In the genomic region with DNA sequence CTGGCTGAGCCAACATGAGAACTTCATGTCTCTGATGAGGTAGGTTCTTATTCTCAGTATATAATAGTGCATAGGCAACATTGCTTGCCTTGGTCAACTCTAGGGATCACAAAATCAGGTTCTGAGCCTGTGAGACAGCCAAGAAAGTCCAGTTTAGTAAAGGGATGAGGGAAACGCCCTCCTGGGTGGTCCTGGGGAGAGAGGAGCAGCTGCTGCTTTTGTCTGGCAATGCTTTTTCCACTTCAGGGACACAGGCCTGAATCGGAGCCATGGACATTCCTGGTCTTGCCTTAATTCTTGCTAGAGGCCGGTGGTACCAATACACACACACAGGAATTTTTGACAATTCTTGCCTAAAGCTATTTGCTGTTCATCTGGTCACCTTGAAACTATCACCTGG, we compare ENCODE assay signal across 24 mouse cellular contexts.
DNase-seq lines count a peak whose midpoint lies in the region; ATAC-seq and TF ChIP-seq lines count a peak whose summit lies in the region.
"Had no signal": no experiment of that assay in that cellular context is flagged by ENCODE, and none has a peak within 500 bp of the region (broad histone marks: within the 10 kb centered on the region; RNA-seq: fewer than 3 reads in every experiment).

No protein-coding gene starts in this region.

- TF ChIP-seq POLR2A in kidney, adult 2 months (IDR thresholded peaks at IDR 0.05; ENCODE audit: low read depth, low read length): no peak

- no peaks in the 10 kb centered on the region for H3K27me3 ChIP-seq in hindbrain, postnatal 0 days (ENCODE audit: insufficient read depth, low read length)
- H3K27me3 ChIP-seq in hindbrain, embryonic 16.5 days (replicated peaks; ENCODE audit: control insufficient read depth, insufficient read depth, low read length): no peaks in the 10 kb centered on the region
- no peaks in the 10 kb centered on the region for H3K27me3 ChIP-seq in kidney, adult 2 months (replicated peaks; ENCODE audit: control insufficient read depth, insufficient read depth, low read length)
- H3K27me3 ChIP-seq: embryonic facial prominence, embryonic 12.5 days; neural tube, embryonic 15.5 days had no signal

- no peaks in the 10 kb centered on the region for H3K9me3 ChIP-seq in hindbrain, postnatal 0 days (ENCODE audit: low read length)
- H3K9me3 ChIP-seq in hindbrain, embryonic 16.5 days (ENCODE audit: control insufficient read depth, low read length): no peaks in the 10 kb centered on the region
- H3K9me3 ChIP-seq: embryonic facial prominence, embryonic 12.5 days; neural tube, embryonic 15.5 days had no signal

- H3K36me3 ChIP-seq in hindbrain, postnatal 0 days (ENCODE audit: insufficient read depth, low read length): no peaks in the 10 kb centered on the region
- H3K36me3 ChIP-seq in hindbrain, embryonic 16.5 days (ENCODE audit: control insufficient read depth, insufficient read depth, low read length): no peaks in the 10 kb centered on the region
- no peaks in the 10 kb centered on the region for H3K36me3 ChIP-seq in kidney, adult 2 months (ENCODE audit: control insufficient read depth, insufficient read depth, low read length)
- H3K36me3 ChIP-seq: embryonic facial prominence, embryonic 12.5 days; neural tube, embryonic 15.5 days had no signal

- H3K27ac ChIP-seq in hindbrain, postnatal 0 days: no peak overlapping the region
- H3K27ac ChIP-seq in hindbrain, embryonic 16.5 days (ENCODE audit: low read depth, low read length): no peak overlapping the region
- H3K27ac ChIP-seq in kidney, adult 2 months (ENCODE audit: insufficient read depth, low read depth, low read length): no peak overlapping the region
- H3K27ac ChIP-seq: embryonic facial prominence, embryonic 12.5 days; hindbrain, embryonic 14.5 days; liver, embryonic 14.5 days; macrophage; neural tube, embryonic 15.5 days had no signal

- 34% methylated on average over 3 of the region's 3 CpGs for WGBS in hindbrain, postnatal 0 days
- WGBS in hindbrain, embryonic 16.5 days: 39% methylated on average over 3 of the region's 3 CpGs
- 77% methylated on average over 3 of the region's 3 CpGs for WGBS in kidney, adult 2 months

- H3K4me3 ChIP-seq in hindbrain, postnatal 0 days (ENCODE audit: low read length): no peak overlapping the region
- H3K4me3 ChIP-seq in hindbrain, embryonic 16.5 days (ENCODE audit: low read length): no peak overlapping the region
- H3K4me3 ChIP-seq in kidney, adult 2 months (ENCODE audit: insufficient read depth, low read depth, low read length): no peak overlapping the region
- H3K4me3 ChIP-seq: embryonic facial prominence, embryonic 12.5 days; neural tube, embryonic 15.5 days had no signal

- no peak overlapping the region for H3K4me2 ChIP-seq in hindbrain, postnatal 0 days (ENCODE audit: low read depth, low read length)
- H3K4me2 ChIP-seq in hindbrain, embryonic 16.5 days (ENCODE audit: low read length): no peak overlapping the region
- H3K4me2 ChIP-seq: embryonic facial prominence, embryonic 12.5 days; heart, embryonic 11.5 days; hindbrain, embryonic 14.5 days; neural tube, embryonic 15.5 days had no signal

- intact Hi-C loops in gastrocnemius, postnatal 36 days (cut with DNase I): no loop called here

- no peak overlapping the region for H3K9ac ChIP-seq in hindbrain, postnatal 0 days (replicated peaks; ENCODE audit: low read length)
- H3K9ac ChIP-seq in hindbrain, embryonic 16.5 days (ENCODE audit: low read depth, low read length): no peak overlapping the region
- H3K9ac ChIP-seq: embryonic facial prominence, embryonic 12.5 days; hindbrain, embryonic 14.5 days; liver, embryonic 14.5 days; neural tube, embryonic 15.5 days had no signal

- H3K4me1 ChIP-seq in hindbrain, postnatal 0 days (ENCODE audit: insufficient read depth, low read length): 0 out of 2 replicates have a peak, but pooled peaks cover 6% of the 10 kb centered on the region
- H3K4me1 ChIP-seq in hindbrain, embryonic 16.5 days (ENCODE audit: control insufficient read depth, insufficient read depth, low read depth, low read length): no peaks in the 10 kb centered on the region
- peaks cover 18% of the 10 kb centered on the region for H3K4me1 ChIP-seq in kidney, adult 2 months (ENCODE audit: control insufficient read depth, insufficient read depth, low read length)
- H3K4me1 ChIP-seq: embryonic facial prominence, embryonic 12.5 days; neural tube, embryonic 15.5 days had no signal

- ATAC-seq in hindbrain, postnatal 0 days: no peak
- no peak for ATAC-seq in hindbrain, embryonic 16.5 days
- ATAC-seq: forebrain, embryonic 16.5 days had no signal

- DNase-seq in gastrocnemius, adult 18-20 months (ENCODE audit: low spot score): peak; percentile 34
- no peak for DNase-seq in gastrocnemius, postnatal 36 days
- peak; percentile 15 for DNase-seq in hindbrain, postnatal 0 days (ENCODE audit: low spot score)
- DNase-seq in embryo, embryonic 11 days: peak; percentile 14
- peak; percentile 76 for DNase-seq in retina, postnatal 1 day
- no peak for DNase-seq in kidney, adult 2 months
- DNase-seq: adrenal gland, postnatal 14 days; cerebellum, adult 18-20 months; kidney, adult 18-20 months; kidney, postnatal 36 days; layer of hippocampus, postnatal 36 days; liver; lung, adult 2 months; lung, postnatal 10 days; midbrain, embryonic 14.5 days; right cerebral cortex, postnatal 4 days had no signal

- no peak for TF ChIP-seq CTCF in hindbrain, postnatal 0 days (IDR thresholded peaks at IDR 0.05; ENCODE audit: low read depth)
- no peak for TF ChIP-seq CTCF in kidney, adult 2 months (conservative IDR thresholded peaks at IDR 0.05; ENCODE audit: insufficient read depth, insufficient read length, low read depth, low read length)

Comparison
In these comparisons a context has a peak if more than half of its experiments do, and no peak if none do; other contexts are left out.
1. DNase-seq: peak in gastrocnemius, adult 18-20 months (single experiment), hindbrain, postnatal 0 days (single experiment), embryo, embryonic 11 days (single experiment) and retina, postnatal 1 day (single experiment); none in gastrocnemius, postnatal 36 days (0 of 2) and kidney, adult 2 months (single experiment).